Mouse (Mus musculus) liver, postnatal 0 days (tissue): Measurements from ENCODE around the gene Defb45.

ENCODE experiments used
- CTCF ChIP-seq: sonication (generic); IDR thresholded peaks from 2 replicates; pipeline ENCODE4 v1.5.1; 2016; ENCODE audit warnings: antibody characterized with exemption, low read depth
- EP300 ChIP-seq: IDR thresholded peaks from 2 replicates; pipeline ENCODE4 v1.6.1; 2016; ENCODE audit warnings: antibody characterized with exemption, low read depth, mild to moderate bottlenecking

DNA sequence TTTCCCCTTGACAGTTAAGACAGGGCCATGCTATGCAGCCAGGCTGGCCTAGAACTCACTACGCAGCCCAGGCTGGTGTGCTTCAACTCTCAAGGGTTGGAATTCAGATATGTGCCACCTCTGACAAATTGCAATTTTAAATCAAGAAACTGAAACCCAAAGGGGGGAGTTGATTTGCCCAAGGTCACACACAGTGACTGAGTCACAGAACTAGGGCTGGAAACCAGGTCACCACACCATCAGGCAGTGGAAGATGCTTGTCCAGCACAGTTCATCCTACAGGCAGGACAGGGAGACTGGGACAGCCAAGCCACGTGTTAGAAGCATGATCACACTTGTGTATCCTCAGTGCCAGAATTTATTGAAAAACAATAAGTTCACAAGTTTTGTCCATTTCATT, 25.4 kb upstream of the Defb45 start:
- no peak for TF ChIP-seq CTCF
- TF ChIP-seq EP300, result no peak
